Mouse (Mus musculus): Measurements from ENCODE around the gene Upp2.

DNA sequence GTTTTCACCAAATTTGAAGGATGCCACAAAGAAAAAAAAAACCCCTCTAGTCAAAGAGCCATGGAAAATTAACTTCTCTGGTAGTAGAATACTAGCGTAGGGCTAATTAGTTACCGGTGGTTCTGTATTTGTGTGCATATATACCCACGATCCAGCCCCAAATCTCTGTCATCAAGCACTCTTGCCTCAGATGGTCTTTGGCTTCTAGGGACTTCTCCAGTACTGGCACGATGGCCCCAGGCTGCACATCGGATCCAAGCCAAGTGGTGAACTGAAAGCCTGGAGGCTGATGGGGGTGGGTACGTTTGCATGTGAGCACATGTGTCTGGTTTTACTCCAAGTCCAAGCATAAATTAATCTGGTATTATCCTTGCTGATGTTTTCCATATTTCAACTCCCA lies 88.1 kb downstream of the Upp2 start:
- TF ChIP-seq ZC3H11A (IDR thresholded peaks at IDR 0.05; ENCODE audit: borderline replicate concordance, low read depth, low read length) (no peak), ZNF384 (IDR thresholded peaks at IDR 0.05; ENCODE audit: low read depth, low read length) (no peak), CHD2 (IDR thresholded peaks at IDR 0.05; ENCODE audit: low read depth, low read length) (no peak)
